Mouse (Mus musculus) left cerebral cortex, postnatal 36 days (tissue): ENCODE results near the gene Egflam. TPM values are rescaled to one million over a fixed set of nuclear protein-coding genes. Genes with fewer than 3 reads are reported as not detected.

Experiments
- DNase-seq, 2 experiments: peaks; one replicate each; pipeline ENCODE4 v3.0.0; 2021 to 2022; ENCODE audit warnings: low spot score in 2 of 2, mixed read lengths in 1 of 2
- intact Hi-C: fragments of 180-260 bp; cut with DNase I; formaldehyde crosslinking; loops from one replicate; pipeline ENCODE4 v1.15.1; 2025
- total RNA-seq, 2 experiments: library from RNA; stranded (reverse); gene quantifications; 2 replicates each; pipeline ENCODE4 v1.2.3; 2021

The Egflam gene
- total RNA-seq, 2 experiments from 2014 or later, result 3.4 to 5.7 TPM

DNA sequence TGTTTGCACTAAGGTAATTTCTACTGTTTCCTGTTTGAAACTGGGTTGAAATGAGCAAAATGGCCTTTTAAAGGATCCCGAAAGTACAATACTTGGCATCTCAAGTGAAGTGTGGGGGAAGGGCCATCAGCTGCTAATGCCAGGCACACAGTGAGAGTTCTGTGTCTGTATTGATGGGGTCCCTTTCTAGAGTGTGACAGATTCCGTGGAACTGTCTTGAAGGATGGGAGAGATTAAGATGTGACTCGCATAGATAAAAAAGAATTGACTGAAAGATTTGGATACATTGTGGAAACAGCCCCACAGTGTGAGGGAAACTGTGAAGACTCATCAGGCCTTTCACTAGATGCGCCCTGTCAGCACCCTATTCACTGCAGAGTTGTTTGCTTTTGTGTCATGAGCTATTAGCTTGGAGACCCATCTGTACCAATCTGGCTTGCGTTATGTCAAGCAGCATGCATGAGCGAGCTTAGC, 203.4 kb downstream of the Egflam start:
- DNase-seq, result no peak

DNA sequence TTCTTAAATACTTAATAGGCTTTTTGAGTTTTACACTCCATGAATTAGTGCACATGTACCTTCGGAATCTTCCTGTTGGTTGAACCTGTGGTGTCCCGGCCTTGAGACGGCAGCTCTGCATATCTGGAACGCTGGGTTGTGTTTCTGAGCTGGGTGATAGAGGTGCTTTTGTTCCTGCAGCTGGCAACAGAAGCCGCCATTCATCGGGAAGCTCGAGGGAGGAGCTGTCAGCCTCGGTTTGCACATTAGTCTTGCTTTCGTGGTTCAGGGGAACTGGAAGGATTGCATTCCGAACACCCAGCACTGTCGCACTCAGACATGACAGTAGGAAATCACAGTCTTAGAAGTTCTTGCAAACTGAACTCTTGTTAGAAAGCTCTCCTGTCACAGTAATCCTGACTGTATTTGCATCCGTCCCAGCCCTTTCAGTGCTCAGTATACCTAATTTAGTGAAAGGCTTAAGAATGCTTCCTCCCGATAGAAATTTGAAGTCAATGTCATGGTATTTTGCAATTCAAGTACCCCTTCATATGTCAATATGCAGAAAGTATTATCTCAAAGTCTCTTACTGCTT, 204.0 kb downstream of the Egflam start:
- intact Hi-C loops, result no loop called here
- DNase-seq, result no peak

More for the DNA sequence above, 203.4 kb downstream of the Egflam start:
- intact Hi-C loops, result no loop called here

DNA sequence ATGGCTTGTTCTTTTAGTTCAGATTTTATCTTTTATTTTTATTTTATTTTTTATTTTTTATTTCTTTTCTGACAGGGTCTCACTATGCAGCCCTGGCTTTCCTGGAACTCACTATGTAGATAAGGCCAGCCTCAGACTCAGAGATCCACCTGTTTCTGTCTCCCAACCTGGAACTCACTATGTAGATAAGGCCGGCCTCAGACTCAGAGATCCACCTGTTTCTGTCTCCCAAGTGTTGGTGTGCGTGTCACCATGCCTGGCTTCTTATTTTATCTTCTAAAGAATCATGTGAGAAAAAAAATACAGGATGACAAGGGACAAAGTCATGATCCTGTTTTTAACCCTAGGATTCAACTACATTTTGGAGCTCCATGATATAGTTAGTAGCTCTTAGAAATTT, 205.6 kb downstream of the Egflam start:
- DNase-seq, result no peak
- intact Hi-C loops, result no loop called here

DNA sequence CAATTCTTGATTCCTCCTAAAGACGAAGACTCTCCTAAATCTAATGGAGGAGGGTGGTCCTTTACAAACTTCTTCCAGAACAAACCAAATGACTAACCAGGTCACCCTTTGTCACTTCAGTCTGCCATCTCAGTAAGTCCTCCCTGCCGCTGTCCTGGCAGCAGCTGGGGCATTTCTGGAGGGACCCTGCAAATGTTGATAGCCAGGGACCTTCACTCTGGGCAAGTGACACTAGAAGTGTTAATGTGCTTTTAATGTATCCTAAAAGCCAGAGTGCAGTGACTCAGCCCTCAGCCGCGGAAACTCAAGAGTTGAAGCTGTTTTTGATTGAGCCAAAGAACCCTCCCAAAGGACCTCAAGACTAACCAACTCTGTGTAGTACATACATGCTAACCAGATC, 207.1 kb downstream of the Egflam start:
- no peak for DNase-seq
- intact Hi-C loops, result no loop called here

DNA sequence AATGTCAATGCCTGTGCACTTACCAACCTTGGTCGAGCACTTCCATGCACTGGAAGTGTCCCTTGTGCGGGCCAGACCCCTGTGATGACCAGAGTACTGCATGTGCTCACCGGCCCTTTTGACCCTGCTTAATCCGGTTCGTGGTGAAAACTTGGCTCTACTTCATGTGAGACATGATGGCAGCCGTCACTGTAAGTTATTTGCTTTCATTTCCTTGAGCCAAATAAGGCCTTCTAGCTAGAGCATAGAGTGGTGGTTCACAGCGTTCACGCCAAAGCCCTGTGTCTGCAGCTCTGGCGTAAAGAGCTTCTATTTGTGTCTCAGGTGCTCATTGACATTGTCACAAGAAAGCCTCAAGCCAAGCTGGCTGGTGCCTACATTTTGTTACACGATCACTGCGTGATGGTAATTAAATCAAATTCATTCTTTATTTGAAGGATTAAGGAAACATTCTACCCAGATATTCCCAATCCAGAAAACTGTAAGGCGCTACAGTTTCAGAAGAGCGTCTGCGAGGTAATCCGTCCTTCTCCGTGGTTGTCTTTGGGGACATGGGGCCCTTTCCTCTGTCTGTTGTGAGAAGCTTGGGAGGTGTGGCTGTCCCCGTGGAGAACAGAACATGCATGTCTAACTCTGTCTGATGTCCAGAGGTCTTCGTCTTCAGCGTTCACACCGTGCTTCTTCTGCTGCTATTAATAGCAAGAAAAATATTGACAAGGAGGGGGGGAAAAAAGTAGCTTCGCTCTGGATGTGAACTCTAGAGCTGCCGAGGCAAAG, 208.3 kb downstream of the Egflam start:
- no peak for DNase-seq
- intact Hi-C loops, result no loop called here

DNA sequence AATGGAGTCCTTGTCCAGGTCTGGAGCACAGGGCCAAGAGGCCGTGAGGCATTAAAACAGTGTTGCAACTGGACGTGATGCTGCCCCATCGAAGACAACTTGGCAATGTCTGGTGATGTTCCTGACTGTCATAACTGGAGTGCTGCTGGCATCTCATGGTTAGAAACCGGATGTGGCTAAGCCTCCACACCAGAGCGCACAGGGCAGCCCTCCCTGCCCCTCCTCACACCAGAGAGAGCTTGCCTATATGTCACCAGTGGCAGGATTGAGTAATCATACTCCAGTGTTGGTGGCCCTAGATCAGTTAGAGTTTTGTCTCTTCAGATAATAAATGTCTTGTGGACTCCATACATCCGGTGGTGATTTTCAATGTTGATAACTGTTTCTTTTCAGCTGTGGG, 210.5 kb downstream of the Egflam start:
- no peak for DNase-seq
- intact Hi-C loops, result no loop called here

DNA sequence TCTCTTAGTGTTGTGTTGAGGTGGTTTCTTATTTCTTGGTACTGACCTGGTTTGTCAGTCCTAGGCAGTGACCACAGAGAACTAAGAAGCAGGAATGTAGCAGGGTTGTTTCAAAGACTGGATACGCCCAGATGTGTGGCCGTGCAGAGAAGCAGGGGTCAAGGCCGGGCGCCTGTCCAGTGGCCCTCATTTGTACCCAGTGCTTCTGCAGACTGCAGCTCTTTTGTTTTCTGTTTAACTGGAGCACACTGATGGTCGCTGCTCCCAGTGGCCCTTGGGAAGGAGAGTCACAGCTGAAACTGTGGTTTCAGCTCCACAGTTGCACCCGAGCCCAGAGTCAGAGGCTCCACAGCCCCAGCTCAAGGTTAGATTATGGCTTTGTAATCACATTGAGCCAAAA, 217.6 kb downstream of the Egflam start:
- DNase-seq, result no peak

DNA sequence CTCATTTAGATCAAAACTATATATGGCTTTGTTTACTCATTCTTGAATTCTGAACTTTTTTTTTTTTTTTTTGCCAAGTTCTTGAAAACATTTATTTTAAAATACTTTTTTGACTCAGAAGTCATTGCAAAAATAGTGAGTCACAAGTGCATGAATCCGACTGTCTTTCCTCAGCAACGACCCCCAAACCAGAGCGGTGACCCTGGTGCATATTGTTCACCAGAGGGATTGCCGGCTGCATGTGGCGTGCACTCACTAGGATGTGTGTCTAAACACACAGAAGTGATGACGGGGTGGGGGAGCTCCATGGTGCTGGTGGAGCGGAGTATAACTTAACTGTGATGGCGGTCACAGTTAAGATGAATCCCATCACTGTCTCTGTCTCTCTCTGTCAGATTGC, 224.4 kb downstream of the Egflam start:
- intact Hi-C loops, result no loop called here
- no peak for DNase-seq

More for the DNA sequence above, 217.6 kb downstream of the Egflam start:
- intact Hi-C loops, result no loop called here

DNA sequence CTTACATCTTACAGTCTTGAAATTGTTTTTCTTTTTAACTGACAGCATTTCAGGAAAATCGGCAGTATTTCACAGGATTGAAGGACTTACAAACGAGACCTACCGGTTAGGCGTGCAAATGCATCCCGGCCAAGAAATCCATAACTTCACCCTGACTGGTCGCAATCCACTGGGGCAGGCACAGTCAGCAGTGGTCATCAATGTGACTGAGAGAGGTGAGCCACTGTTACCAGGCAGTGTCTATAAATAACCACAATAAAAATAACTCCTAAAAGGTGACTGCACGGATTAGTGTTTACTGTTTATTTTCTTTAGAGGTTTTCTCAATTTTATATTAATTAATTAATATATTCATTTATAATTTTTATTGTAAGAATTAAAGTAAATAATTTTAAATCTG, 224.8 kb downstream of the Egflam start:
- intact Hi-C loops, result no loop called here
- no peak for DNase-seq

DNA sequence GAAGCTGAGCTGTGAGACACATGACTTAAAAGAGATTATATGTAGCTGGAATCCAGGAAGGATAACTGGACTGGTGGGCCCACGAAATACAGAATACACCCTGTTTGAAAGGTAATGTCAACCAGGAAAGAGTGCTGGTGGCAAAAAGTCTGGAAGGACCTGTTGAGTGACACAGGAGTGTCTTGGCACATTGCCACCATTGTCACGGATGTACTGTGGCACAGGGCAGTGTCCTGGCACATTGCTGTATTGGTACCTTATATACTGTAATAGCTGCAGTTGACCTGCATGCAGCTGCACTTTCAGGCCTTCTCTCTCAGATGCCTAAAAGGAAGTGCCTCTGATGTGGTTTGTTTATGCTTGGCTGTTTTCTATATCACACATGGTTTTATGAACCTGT, 225.3 kb downstream of the Egflam start:
- no peak for DNase-seq
- intact Hi-C loops, result no loop called here

DNA sequence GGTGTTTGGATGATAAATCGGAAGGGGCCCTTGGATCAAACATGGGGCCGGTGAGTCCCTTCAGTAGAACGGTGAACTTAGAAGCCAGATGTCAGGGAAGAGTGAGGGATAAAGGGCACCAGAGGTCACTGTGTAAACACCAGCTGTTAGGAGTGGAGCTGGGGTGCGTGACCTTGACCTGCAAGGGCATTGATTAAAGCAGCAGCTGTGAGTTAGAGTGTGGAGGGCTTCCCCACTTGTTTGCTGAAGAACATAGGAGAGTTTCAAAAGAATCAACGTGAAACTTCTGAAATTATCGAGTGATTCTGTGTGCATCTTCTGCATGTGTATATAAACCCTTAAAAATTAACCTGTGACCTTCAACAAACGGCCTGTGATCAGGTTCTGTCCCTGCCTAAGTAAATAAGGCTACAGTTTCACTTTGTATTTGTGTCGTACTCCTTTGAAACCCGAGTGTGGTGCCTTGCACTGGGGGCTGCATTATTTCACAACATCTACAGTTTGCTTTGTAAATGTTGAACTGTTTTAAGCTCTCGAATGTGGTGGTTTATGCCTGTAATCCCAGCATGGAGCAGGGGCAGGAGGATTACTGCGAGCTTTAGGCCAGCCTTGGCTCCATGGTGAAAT, 230.2 kb downstream of the Egflam start:
- intact Hi-C loops, result no loop called here
- no peak for DNase-seq

DNA sequence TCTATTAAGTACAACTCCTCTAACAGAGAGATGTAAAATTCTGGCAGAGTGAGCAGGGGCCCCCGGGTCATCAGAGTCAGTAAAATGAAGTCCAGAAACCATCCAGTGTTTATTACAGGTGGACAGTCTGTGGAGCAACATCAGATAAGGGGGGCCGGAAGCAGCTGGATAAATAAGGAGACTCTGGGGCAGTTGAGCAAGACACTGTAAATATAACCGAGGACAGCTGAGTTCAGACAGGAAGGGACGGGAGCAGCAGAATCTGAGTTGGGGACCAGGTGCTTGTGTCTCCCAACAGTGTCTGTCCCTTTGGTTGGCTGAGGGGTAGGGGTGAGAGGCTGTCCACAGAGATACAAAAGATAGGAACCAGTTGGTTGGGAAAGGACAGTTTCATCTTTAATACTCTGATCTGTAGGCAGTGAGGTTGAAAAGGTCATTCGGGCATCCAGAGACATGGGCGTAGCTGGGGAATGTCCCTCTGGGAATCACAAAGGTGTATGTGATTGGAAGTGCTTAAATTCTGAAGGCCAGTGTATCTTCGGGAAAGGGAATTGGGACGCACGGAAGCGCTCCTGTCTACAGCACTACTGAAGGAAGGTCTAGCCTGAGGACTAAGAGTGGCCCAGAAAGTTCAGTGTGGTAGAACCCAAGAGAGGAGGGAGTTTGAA, 230.8 kb downstream of the Egflam start:
- no peak for DNase-seq
- intact Hi-C loops, result no loop called here

DNA sequence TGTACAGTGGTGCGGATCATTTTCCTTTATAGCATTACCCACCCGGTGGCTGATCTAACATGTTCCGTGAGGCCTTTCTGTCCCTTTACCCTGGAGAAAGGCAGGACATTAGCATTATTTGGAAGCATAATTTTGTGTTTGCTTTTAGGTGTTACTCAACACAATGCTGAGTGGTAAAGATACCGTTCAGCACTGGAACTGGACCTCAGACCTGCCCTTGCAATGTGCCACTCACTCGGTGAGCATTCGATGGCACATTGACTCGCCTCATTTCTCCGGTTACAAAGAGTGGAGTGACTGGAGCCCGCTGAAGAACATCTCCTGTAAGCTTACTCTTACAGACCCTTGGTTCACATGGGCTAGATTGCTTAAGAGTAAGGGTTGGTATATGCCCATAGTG, 231.5 kb downstream of the Egflam start:
- intact Hi-C loops, result no loop called here
- DNase-seq, result no peak

DNA sequence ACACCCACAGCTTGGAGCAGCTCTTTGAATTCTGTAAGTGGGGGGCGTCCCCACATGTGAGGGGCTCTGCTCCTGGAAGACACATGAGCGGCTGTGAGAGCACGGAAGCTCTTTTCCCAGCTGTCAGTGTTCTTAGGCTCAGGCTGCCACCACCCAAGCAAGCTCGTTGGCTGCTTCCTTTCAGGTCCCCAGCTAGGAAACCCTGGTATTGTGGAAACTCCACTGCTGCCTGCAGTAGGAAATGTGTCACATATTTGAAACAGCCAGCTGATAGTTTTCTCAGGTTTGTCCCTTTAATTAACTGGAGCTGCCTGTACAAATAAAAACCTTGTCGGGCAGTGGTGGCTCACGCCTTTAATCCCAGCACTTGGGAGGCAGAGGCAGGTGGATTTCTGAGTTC, 234.3 kb downstream of the Egflam start:
- DNase-seq, result no peak
- intact Hi-C loops, result no loop called here

DNA sequence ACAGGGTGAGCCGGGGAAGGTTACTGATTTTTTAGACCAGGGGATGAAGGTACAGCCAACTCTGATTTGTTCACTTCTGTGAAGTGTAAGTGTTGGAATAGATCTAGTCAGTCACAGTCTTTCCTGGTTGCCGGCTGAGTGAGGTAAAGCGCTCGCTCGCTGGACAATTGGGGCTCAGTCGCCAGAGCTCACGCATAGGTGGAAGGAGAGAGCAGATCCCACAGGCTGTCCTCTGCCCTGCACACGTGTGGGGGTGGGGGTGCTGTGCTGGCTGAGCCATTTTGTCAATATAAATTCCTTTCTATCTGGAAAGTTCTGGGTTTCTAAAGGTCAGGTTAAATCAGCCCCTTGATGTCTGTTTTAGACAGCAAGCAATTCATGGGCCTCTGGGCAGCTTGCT, 237.9 kb downstream of the Egflam start:
- no peak for DNase-seq
- intact Hi-C loops, result no loop called here

DNA sequence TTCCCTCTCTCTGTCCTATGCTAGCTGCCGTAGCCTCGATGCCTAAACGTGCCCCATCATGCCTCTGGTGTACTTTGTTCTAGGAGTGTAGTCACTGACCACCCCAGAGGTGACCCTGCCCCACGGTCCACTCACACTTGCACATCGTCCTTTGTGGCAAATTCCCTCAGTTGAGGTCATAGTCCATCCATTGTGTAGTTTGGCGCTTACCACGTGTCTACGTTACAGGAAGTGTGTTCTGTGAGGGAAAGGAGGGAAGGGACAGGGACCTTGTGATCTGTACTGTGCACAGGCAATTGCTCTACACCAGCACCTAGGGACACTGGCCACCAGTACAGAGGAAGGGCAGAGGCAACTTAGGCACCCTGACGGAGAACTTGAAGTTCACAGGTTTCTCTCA, 238.3 kb downstream of the Egflam start:
- no peak for DNase-seq
- intact Hi-C loops, result no loop called here

DNA sequence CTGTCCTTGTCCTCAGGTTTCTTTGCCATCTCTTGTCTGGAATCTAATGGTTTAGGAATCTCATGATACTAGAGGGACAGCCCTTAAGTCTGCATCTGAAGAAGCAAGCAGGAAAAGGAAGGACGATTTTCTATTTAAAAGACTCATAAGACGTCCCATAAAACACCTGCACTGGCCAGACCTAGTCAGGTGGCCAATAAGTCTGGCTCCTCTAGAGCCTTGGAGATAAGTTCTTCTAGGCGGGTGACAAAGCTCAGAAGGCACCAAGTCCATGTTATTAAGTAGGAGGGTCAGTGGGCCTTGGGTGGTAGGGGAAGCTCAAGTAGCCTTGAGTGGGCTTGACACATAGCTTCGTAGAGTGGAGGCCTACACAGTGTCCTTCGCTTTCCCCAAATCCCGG, 240.5 kb downstream of the Egflam start:
- DNase-seq, result no peak
- intact Hi-C loops, result no loop called here
